Mouse (Mus musculus): ENCODE measurements around the gene Adamts17. TPM values are rescaled to one million over a fixed set of nuclear protein-coding genes. Genes with fewer than 3 reads are reported as not detected.

Adamts17 gene
- polyA plus RNA-seq, 1 experiment: 2.4 TPM

- no peak for DNase-seq
- no peak overlapping the region for H3K27ac ChIP-seq (ENCODE audit: control insufficient read depth, insufficient read depth, low read length)
- 92% methylated on average over 5 of the region's 5 CpGs for whole genome bisulfite sequencing
- no peaks in the 10 kb centered on the region for H3K27me3 ChIP-seq (ENCODE audit: control insufficient read depth, insufficient read depth, low read length)
- TF ChIP-seq POLR2A (IDR thresholded peaks at IDR 0.05; ENCODE audit: control insufficient read depth, extremely low read depth, insufficient read depth, low read length, poor library complexity) (no peak), CTCF (IDR thresholded peaks at IDR 0.05; ENCODE audit: borderline replicate concordance, control insufficient read depth, extremely low read depth, insufficient read depth, low read length, poor library complexity) (no peak)
- no peak overlapping the region for H3K4me3 ChIP-seq (ENCODE audit: control insufficient read depth, insufficient read depth, low read length)
- no peaks in the 10 kb centered on the region for H3K4me1 ChIP-seq (replicated peaks; ENCODE audit: control insufficient read depth, insufficient read depth, low read length)
- no peaks in the 10 kb centered on the region for H3K36me3 ChIP-seq (ENCODE audit: control insufficient read depth, insufficient read depth, low read length)
Observed at GRCm38 (mm10) chr7:66800784-66801183, 38.8 kb upstream of the Adamts17 start.

GRCm38 (mm10) chr7:66801785-66802184, 37.8 kb upstream of the Adamts17 start:
- no peak for TF ChIP-seq CTCF (IDR thresholded peaks at IDR 0.05; ENCODE audit: borderline replicate concordance, control insufficient read depth, extremely low read depth, insufficient read depth, low read length, poor library complexity)
- no peak for TF ChIP-seq POLR2A (IDR thresholded peaks at IDR 0.05; ENCODE audit: control insufficient read depth, extremely low read depth, insufficient read depth, low read length, poor library complexity)
- DNase-seq: no peak
- no peak overlapping the region for H3K4me3 ChIP-seq (ENCODE audit: control insufficient read depth, insufficient read depth, low read length)
- H3K4me1 ChIP-seq (replicated peaks; ENCODE audit: control insufficient read depth, insufficient read depth, low read length): no peaks in the 10 kb centered on the region
- no peaks in the 10 kb centered on the region for H3K36me3 ChIP-seq (ENCODE audit: control insufficient read depth, insufficient read depth, low read length)
- no peak overlapping the region for H3K27ac ChIP-seq (ENCODE audit: control insufficient read depth, insufficient read depth, low read length)
- H3K27me3 ChIP-seq (ENCODE audit: control insufficient read depth, insufficient read depth, low read length): no peaks in the 10 kb centered on the region

- WGBS: 13% methylated on average over 5 of the region's 5 CpGs
- H3K4me1 ChIP-seq (replicated peaks; ENCODE audit: control insufficient read depth, insufficient read depth, low read length): no peaks in the 10 kb centered on the region
- no peaks in the 10 kb centered on the region for H3K36me3 ChIP-seq (ENCODE audit: control insufficient read depth, insufficient read depth, low read length)
- TF ChIP-seq CTCF (IDR thresholded peaks at IDR 0.05; ENCODE audit: borderline replicate concordance, control insufficient read depth, extremely low read depth, insufficient read depth, low read length, poor library complexity) (no peak), POLR2A (IDR thresholded peaks at IDR 0.05; ENCODE audit: control insufficient read depth, extremely low read depth, insufficient read depth, low read length, poor library complexity) (no peak)
- no peak overlapping the region for H3K4me3 ChIP-seq (ENCODE audit: control insufficient read depth, insufficient read depth, low read length)
- no peak overlapping the region for H3K27ac ChIP-seq (ENCODE audit: control insufficient read depth, insufficient read depth, low read length)
- no peak for DNase-seq
- H3K27me3 ChIP-seq (ENCODE audit: control insufficient read depth, insufficient read depth, low read length): no peaks in the 10 kb centered on the region
Observed at GRCm38 (mm10) chr7:66803798-66804197, 35.7 kb upstream of the Adamts17 start.

- DNase-seq: no peak
- Histone ChIP-seq H3K27me3 (ENCODE audit: control insufficient read depth, insufficient read depth, low read length) (no peaks in the 10 kb centered on the region), H3K27ac (ENCODE audit: control insufficient read depth, insufficient read depth, low read length) (no peak overlapping the region), H3K36me3 (ENCODE audit: control insufficient read depth, insufficient read depth, low read length) (no peaks in the 10 kb centered on the region), H3K4me1 (replicated peaks; ENCODE audit: control insufficient read depth, insufficient read depth, low read length) (no peaks in the 10 kb centered on the region), H3K4me3 (ENCODE audit: control insufficient read depth, insufficient read depth, low read length) (no peak overlapping the region)
- TF ChIP-seq POLR2A (IDR thresholded peaks at IDR 0.05; ENCODE audit: control insufficient read depth, extremely low read depth, insufficient read depth, low read length, poor library complexity) (no peak), CTCF (IDR thresholded peaks at IDR 0.05; ENCODE audit: borderline replicate concordance, control insufficient read depth, extremely low read depth, insufficient read depth, low read length, poor library complexity) (no peak)
- WGBS: 83% methylated on average over 3 of the region's 3 CpGs
Observed at GRCm38 (mm10) chr7:66806801-66807200, 32.7 kb upstream of the Adamts17 start.

- no peak overlapping the region for H3K27ac ChIP-seq (ENCODE audit: control insufficient read depth, insufficient read depth, low read length)
- H3K4me1 ChIP-seq (replicated peaks; ENCODE audit: control insufficient read depth, insufficient read depth, low read length): no peaks in the 10 kb centered on the region
- no peak for DNase-seq
- H3K27me3 ChIP-seq (ENCODE audit: control insufficient read depth, insufficient read depth, low read length): no peaks in the 10 kb centered on the region
- no peak overlapping the region for H3K4me3 ChIP-seq (ENCODE audit: control insufficient read depth, insufficient read depth, low read length)
- H3K36me3 ChIP-seq (ENCODE audit: control insufficient read depth, insufficient read depth, low read length): no peaks in the 10 kb centered on the region
- TF ChIP-seq CTCF (IDR thresholded peaks at IDR 0.05; ENCODE audit: borderline replicate concordance, control insufficient read depth, extremely low read depth, insufficient read depth, low read length, poor library complexity) (no peak), POLR2A (IDR thresholded peaks at IDR 0.05; ENCODE audit: control insufficient read depth, extremely low read depth, insufficient read depth, low read length, poor library complexity) (no peak)
- WGBS: 98% methylated on average over 7 of the region's 7 CpGs
Observed at GRCm38 (mm10) chr7:66810436-66810835, 29.1 kb upstream of the Adamts17 start.

GRCm38 (mm10) chr7:66811294-66811693, 28.2 kb upstream of the Adamts17 start:
- Histone ChIP-seq H3K27me3 (ENCODE audit: control insufficient read depth, insufficient read depth, low read length) (no peaks in the 10 kb centered on the region), H3K4me1 (replicated peaks; ENCODE audit: control insufficient read depth, insufficient read depth, low read length) (no peaks in the 10 kb centered on the region), H3K4me3 (ENCODE audit: control insufficient read depth, insufficient read depth, low read length) (no peak overlapping the region), H3K27ac (ENCODE audit: control insufficient read depth, insufficient read depth, low read length) (no peak overlapping the region), H3K36me3 (ENCODE audit: control insufficient read depth, insufficient read depth, low read length) (no peaks in the 10 kb centered on the region)
- TF ChIP-seq POLR2A (IDR thresholded peaks at IDR 0.05; ENCODE audit: control insufficient read depth, extremely low read depth, insufficient read depth, low read length, poor library complexity): no peak
- TF ChIP-seq CTCF (IDR thresholded peaks at IDR 0.05; ENCODE audit: borderline replicate concordance, control insufficient read depth, extremely low read depth, insufficient read depth, low read length, poor library complexity): no peak
- no peak for DNase-seq
- WGBS: 94% methylated on average over 1 of the region's 1 CpGs

- TF ChIP-seq CTCF (IDR thresholded peaks at IDR 0.05; ENCODE audit: borderline replicate concordance, control insufficient read depth, extremely low read depth, insufficient read depth, low read length, poor library complexity) (no peak), POLR2A (IDR thresholded peaks at IDR 0.05; ENCODE audit: control insufficient read depth, extremely low read depth, insufficient read depth, low read length, poor library complexity) (no peak)
Observed at GRCm38 (mm10) chr7:66812289-66812688, 27.2 kb upstream of the Adamts17 start.

More at GRCm38 (mm10) chr7:66812289-66812688, 27.2 kb upstream of the Adamts17 start:
- Histone ChIP-seq H3K27me3 (ENCODE audit: control insufficient read depth, insufficient read depth, low read length) (no peaks in the 10 kb centered on the region), H3K4me3 (ENCODE audit: control insufficient read depth, insufficient read depth, low read length) (no peak overlapping the region), H3K27ac (ENCODE audit: control insufficient read depth, insufficient read depth, low read length) (no peak overlapping the region), H3K36me3 (ENCODE audit: control insufficient read depth, insufficient read depth, low read length) (no peaks in the 10 kb centered on the region), H3K4me1 (replicated peaks; ENCODE audit: control insufficient read depth, insufficient read depth, low read length) (no peaks in the 10 kb centered on the region)
- 62% methylated on average over 4 of the region's 4 CpGs for WGBS
- DNase-seq: no peak
